ENCODE assay signal across 28 mouse cellular contexts in genomic region chr6:117617168-117617567, GRCm38 (mm10).
DNase-seq lines count a peak whose midpoint lies in the region; ATAC-seq and TF ChIP-seq lines count a peak whose summit lies in the region.
"Had no signal": no experiment of that assay in that cellular context is flagged by ENCODE, and none has a peak within 500 bp of the region (broad histone marks: within the 10 kb centered on the region; RNA-seq: fewer than 3 reads in every experiment).

No protein-coding gene starts in this region.

- H3K27me3 ChIP-seq in heart, embryonic 10.5 days (ENCODE audit: insufficient read depth, poor library complexity, severe bottlenecking): peaks cover 90% of the 10 kb centered on the region
- H3K27me3 ChIP-seq in heart, postnatal 0 days (ENCODE audit: control insufficient read depth, insufficient read depth, low read length): peaks cover 43% of the 10 kb centered on the region
- H3K27me3 ChIP-seq: embryonic facial prominence, embryonic 15.5 days; forebrain, embryonic 12.5 days; kidney, embryonic 15.5 days; limb, embryonic 12.5 days; liver, embryonic 15.5 days; megakaryocyte, embryonic 14.5 days; midbrain, embryonic 12.5 days; neural tube, embryonic 13.5 days; Patski had no signal

- H3K36me3 ChIP-seq in heart, embryonic 10.5 days: no peaks in the 10 kb centered on the region
- H3K36me3 ChIP-seq in heart, postnatal 0 days (replicated peaks; ENCODE audit: control insufficient read depth, insufficient read depth, low read length): no peaks in the 10 kb centered on the region
- H3K36me3 ChIP-seq: embryonic facial prominence, embryonic 10.5 days; embryonic facial prominence, embryonic 15.5 days; forebrain, embryonic 12.5 days; kidney, embryonic 15.5 days; limb, embryonic 12.5 days; liver, embryonic 15.5 days; midbrain, embryonic 12.5 days; neural tube, embryonic 13.5 days had no signal

- 27% methylated on average over 6 of the region's 6 CpGs for WGBS in heart, embryonic 10.5 days
- WGBS in heart, postnatal 0 days: 15% methylated on average over 6 of the region's 6 CpGs

- no peaks in the 10 kb centered on the region for H3K9me3 ChIP-seq in heart, embryonic 10.5 days
- no peaks in the 10 kb centered on the region for H3K9me3 ChIP-seq in heart, postnatal 0 days (replicated peaks; ENCODE audit: control insufficient read depth, low read length)
- H3K9me3 ChIP-seq: embryonic facial prominence, embryonic 10.5 days; embryonic facial prominence, embryonic 15.5 days; forebrain, embryonic 12.5 days; kidney, embryonic 15.5 days; limb, embryonic 12.5 days; liver, embryonic 15.5 days; megakaryocyte, embryonic 14.5 days; midbrain, embryonic 12.5 days; neural tube, embryonic 13.5 days had no signal

- no peak overlapping the region for H3K4me3 ChIP-seq in heart, embryonic 10.5 days
- H3K4me3 ChIP-seq in heart, postnatal 0 days (ENCODE audit: low read depth, low read length): no peak overlapping the region
- H3K4me3 ChIP-seq: embryonic facial prominence, embryonic 10.5 days; embryonic facial prominence, embryonic 15.5 days; forebrain, embryonic 12.5 days; kidney, embryonic 15.5 days; limb, embryonic 12.5 days; liver, embryonic 15.5 days; megakaryocyte, embryonic 14.5 days; midbrain, embryonic 12.5 days; myocyte; neural tube, embryonic 13.5 days had no signal

- TF ChIP-seq EP300 in heart, postnatal 0 days (IDR thresholded peaks at IDR 0.05; ENCODE audit: low read depth): peak; percentile 55; the same call in 1 of the 2 replicates

- no peak for TF ChIP-seq CTCF in heart, postnatal 0 days (IDR thresholded peaks at IDR 0.05; ENCODE audit: low read depth)

- peaks cover 10% of the 10 kb centered on the region; the same call in 1 of the 2 replicates for H3K4me1 ChIP-seq in heart, embryonic 10.5 days
- peaks cover 4% of the 10 kb centered on the region; the same call in 1 of the 2 replicates for H3K4me1 ChIP-seq in heart, postnatal 0 days (ENCODE audit: control insufficient read depth, insufficient read depth)
- H3K4me1 ChIP-seq: forebrain, embryonic 12.5 days; liver, embryonic 15.5 days; megakaryocyte, embryonic 14.5 days; midbrain, embryonic 12.5 days; neural tube, embryonic 13.5 days had no signal

- ATAC-seq in heart, postnatal 0 days (ENCODE audit: insufficient read depth, low read depth): peak; percentile 83
- ATAC-seq: forebrain, postnatal 0 days; Patski had no signal

- peak; percentile 74 for DNase-seq in heart, embryonic 10.5 days (ENCODE audit: low spot score)
- no peak for DNase-seq in heart, adult 18-20 months
- DNase-seq in heart, postnatal 0 days (ENCODE audit: low spot score): peak; percentile 72
- DNase-seq in heart, postnatal 14 days: no peak
- DNase-seq in lung, postnatal 36 days: peak; percentile 3
- DNase-seq in lung, postnatal 25 days (ENCODE audit: low spot score): no peak
- no peak for DNase-seq in ovary, postnatal 14 days (ENCODE audit: low spot score)
- DNase-seq: adrenal gland, postnatal 10 days; cerebellum, adult 8-10 months; cerebellum, postnatal 25 days; forebrain, postnatal 0 days; kidney, adult 18-20 months; kidney, postnatal 25 days; lung, postnatal 4 days; retina, postnatal 1 day; right cerebral cortex, postnatal 14 days had no signal

- H3K4me2 ChIP-seq in heart, postnatal 0 days (ENCODE audit: low read depth, low read length): no peak overlapping the region
- H3K4me2 ChIP-seq: embryonic facial prominence, embryonic 15.5 days; forebrain, embryonic 12.5 days; hindbrain, embryonic 14.5 days; kidney, embryonic 15.5 days; limb, embryonic 12.5 days; liver, embryonic 15.5 days; midbrain, embryonic 12.5 days; neural tube, embryonic 13.5 days had no signal

- intact Hi-C loops in heart, postnatal 14 days (cut with DNase I): no loop called here

- H3K9ac ChIP-seq in heart, postnatal 0 days (replicated peaks; ENCODE audit: low read depth, low read length): no peak overlapping the region
- H3K9ac ChIP-seq: embryonic facial prominence, embryonic 15.5 days; forebrain, embryonic 12.5 days; forebrain, postnatal 0 days; hindbrain, embryonic 14.5 days; kidney, embryonic 15.5 days; limb, embryonic 12.5 days; liver, embryonic 15.5 days; midbrain, embryonic 12.5 days; neural tube, embryonic 13.5 days had no signal

- no peak overlapping the region for H3K27ac ChIP-seq in heart, embryonic 10.5 days
- H3K27ac ChIP-seq in heart, postnatal 0 days (ENCODE audit: low read depth): no peak overlapping the region
- H3K27ac ChIP-seq: embryonic facial prominence, embryonic 10.5 days; embryonic facial prominence, embryonic 15.5 days; forebrain, embryonic 12.5 days; hindbrain, embryonic 14.5 days; kidney, embryonic 15.5 days; limb, embryonic 12.5 days; liver, embryonic 15.5 days; midbrain, embryonic 12.5 days; neural tube, embryonic 13.5 days had no signal

Comparison
In these comparisons a context has a peak if more than half of its experiments do, and no peak if none do; other contexts are left out.
1. DNase-seq: peak in heart, embryonic 10.5 days (single experiment), heart, postnatal 0 days (single experiment) and lung, postnatal 36 days (single experiment); none in heart, adult 18-20 months (0 of 2), heart, postnatal 14 days (0 of 2), lung, postnatal 25 days (single experiment) and ovary, postnatal 14 days (single experiment).